Mouse (Mus musculus): Measurements from ENCODE around the gene Olfr1450.
"Not testable (repeated sequence)": the region's sequence is repeated elsewhere in the genome, so short reads cannot be mapped to it uniquely, and the experiment has no call there.

The Olfr1450 gene

DNA sequence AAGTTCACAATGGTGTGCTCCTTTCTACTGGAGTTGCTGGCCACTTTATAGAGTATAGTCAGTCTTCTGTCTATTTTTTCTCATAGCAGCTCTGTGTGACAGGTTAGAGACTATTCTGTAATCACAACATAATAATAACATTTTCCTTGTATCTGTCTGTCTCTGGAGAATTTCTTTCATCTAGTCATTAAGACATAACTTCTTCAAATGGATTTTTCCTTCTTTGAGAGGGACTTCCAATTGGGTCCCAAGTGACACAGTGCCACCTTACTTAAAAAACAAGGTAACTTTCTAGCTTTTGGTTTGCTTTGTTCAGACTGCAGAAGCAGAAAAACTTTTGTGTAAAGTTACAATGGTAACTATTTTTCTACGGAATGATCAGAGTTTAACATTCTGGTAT is at the start of gene Olfr1450:
TSS of gene Olfr1450 (plus strand) at position 301 of the 400 bp plus-strand sequence.
- DNase-seq: no peak

DNA sequence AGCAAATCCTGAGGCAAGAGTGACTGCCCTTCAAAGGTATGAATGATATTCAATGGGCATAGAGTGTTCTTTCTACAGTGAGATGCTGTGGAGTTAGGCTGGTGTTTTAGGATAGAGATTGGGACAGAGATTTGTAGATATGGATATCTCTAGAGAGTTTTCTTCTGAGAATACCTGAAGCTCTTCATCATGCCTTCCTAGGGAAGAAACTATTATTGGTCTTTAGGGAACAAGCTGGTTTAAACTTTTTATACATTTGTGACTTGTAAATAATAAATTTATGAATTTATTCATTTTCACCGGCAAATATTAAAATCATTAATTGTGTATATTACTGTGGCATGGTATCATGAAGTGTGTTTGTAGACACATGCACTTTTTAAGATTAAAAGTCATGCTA is 46.4 kb upstream of the Olfr1450 start, which contains the start of gene Olfr1447:
TSS of gene Olfr1447 (minus strand) at position 101 of the 400 bp plus-strand sequence.
- DNase-seq: no peak

- DNase-seq: no peak
Observed at GRCm38 (mm10) chr19:12924319-12924718, 25.7 kb upstream of the Olfr1450 start, which contains the start of gene Olfr1448. Olfr1448 (minus strand) TSS chr19:12924419.

GRCm38 (mm10) chr19:12930540-12930939 is 19.5 kb upstream of the Olfr1450 start, which contains the start of gene Olfr1449:
Olfr1449 (plus strand) TSS chr19:12930840.
- DNase-seq: no peak

- DNase-seq: not testable (repeated sequence)
Observed at GRCm38 (mm10) chr19:12970082-12970481, 20.0 kb downstream of the Olfr1450 start.

- not testable (repeated sequence) for DNase-seq
Observed at GRCm38 (mm10) chr19:12992316-12992715, 42.3 kb downstream of the Olfr1450 start.

DNA sequence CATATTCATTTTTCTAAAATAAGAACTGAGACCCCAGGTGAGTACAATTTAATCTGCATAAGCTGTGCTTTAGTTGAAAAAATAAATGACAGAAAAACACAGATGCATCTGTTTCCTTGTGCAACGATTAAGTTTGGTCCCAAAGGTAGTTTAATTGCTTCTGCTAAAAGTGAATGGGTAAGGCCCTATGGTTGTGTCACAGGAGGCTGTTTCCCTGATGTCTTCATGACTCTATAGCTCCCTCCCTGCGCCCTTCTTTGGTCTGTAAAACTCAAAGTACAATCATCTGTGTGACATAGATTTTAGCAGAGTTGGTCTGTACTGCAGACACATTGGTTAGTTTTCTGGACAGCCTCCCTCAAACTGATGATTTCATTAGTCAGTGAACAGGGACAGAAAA is 44.7 kb downstream of the Olfr1450 start, which contains the start of gene Olfr1451:
TSS of gene Olfr1451 (plus strand) at position 301 of the 400 bp plus-strand sequence.
- DNase-seq: no peak
